Mouse (Mus musculus) CH12F3 (cell line): ENCODE data around the gene Gm9817.
"Not testable (repeated sequence)": the region's sequence is repeated elsewhere in the genome, so short reads cannot be mapped to it uniquely, and the experiment has no call there.

Experiments
- in situ Hi-C: fragments of 300-500 bp; cut with MboI; formaldehyde crosslinking; loops from 2 replicates; pipeline ENCODE4 v1.14.3; 2020; ENCODE audit warnings: low sequenced_read_pairs

Gene Gm9817

GRCm38 (mm10) chr13:45078392-45078791 lies at the start of gene Gm9817:
Gene Gm9817 (plus strand): TSS chr13:45078692.
- in situ Hi-C loops = not testable (repeated sequence)

DNA sequence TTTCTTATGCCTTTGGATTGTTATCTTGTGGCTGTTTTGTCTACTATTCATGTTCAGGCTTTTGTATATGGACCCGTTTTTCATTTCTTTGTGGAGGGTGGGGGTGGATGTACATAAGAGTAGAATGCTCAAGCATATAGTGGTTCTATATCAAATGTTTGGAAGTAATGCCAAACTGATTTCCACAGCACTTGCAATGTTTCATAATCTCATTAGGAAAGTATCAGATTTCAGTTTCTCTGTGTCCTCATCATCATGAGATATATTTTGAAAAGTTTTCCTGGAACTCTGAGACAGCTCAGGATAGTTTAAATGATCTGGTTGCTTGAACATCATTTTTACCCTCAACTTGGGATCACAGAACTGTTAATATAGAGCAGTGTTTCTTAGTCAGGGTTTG lies 48.7 kb upstream of the Gm9817 start:
- in situ Hi-C loops = loop anchor here (5.0 kb wide), 1 partner anchor 453 kb away; no protein-coding TSS in a partner anchor

DNA sequence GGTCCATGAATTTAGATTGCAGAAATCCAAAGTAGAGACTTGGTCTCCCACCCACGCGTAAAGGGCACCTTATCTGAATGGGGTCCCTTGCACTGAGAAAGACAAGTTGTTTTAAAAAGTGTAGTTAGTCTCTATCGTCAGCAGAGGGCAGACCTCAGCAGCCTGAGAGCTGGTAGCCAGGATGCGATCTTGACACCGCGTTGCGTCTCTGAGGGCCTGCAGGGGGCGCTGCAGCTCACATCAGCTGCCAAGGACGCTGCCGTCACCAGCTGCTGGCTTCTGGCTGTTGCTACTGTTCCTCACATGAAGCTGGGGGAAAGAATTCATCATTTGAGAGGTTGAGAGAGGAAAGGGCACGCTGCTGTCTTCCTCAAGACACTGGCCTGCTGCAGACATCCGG lies 47.7 kb upstream of the Gm9817 start:
- in situ Hi-C loops = loop anchor here (5.0 kb wide), 1 partner anchor 451 kb away; no protein-coding TSS in a partner anchor

DNA sequence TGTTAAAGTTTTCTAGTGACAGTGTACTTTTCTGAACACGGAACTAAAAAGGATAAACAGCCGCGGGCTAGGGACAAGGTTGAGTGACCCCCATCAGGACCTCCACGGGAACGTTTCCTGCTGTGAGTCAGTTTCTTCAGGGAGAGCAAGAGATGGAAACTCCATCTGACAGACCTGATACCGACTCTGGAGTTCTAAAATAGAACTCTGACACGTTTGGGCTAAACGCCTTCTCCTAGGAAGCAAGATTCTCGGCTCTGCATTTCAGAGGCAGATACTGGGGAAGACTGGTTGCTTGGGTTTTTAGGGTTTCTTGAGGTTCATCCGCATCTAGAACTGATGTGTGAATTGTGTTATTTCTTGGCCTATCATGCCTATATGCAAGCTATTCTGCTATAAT lies 47.2 kb upstream of the Gm9817 start:
- in situ Hi-C loops = loop anchor here (5.0 kb wide), 1 partner anchor 451 kb away; no protein-coding TSS in a partner anchor

DNA sequence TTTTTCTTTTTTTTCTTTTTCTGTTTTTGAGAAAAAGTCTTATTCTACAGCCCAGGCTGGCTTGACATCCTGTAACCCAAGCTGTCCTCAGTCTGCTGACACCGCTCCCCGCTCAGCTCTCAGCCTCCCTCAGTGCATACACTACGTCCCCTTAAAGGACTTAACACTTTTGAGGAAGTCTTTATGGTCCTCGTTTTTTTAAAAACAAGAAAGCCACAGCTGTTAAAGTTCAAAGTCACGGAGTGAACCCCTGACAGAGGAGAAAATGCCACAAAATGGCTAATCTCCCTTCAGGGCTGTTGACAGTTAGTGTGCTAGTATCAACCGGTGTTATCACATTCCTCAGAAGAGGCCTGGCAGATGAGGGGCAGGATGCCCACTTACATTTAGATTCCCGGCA lies 46.7 kb upstream of the Gm9817 start:
- in situ Hi-C loops = loop anchor here (5.0 kb wide), 1 partner anchor 451 kb away; no protein-coding TSS in a partner anchor

GRCm38 (mm10) chr13:45032484-45032883 lies 46.0 kb upstream of the Gm9817 start:
- in situ Hi-C loops = loop anchor here (5.0 kb wide), 1 partner anchor 450 kb away; no protein-coding TSS in a partner anchor

GRCm38 (mm10) chr13:45033360-45033759 lies 45.1 kb upstream of the Gm9817 start:
- in situ Hi-C loops = loop anchor here (5.0 kb wide), 1 partner anchor 449 kb away; no protein-coding TSS in a partner anchor

- in situ Hi-C loops = loop anchor here (5.0 kb wide), 1 partner anchor 448 kb away; no protein-coding TSS in a partner anchor
Measured at GRCm38 (mm10) chr13:45034759-45035158, 43.7 kb upstream of the Gm9817 start.

DNA sequence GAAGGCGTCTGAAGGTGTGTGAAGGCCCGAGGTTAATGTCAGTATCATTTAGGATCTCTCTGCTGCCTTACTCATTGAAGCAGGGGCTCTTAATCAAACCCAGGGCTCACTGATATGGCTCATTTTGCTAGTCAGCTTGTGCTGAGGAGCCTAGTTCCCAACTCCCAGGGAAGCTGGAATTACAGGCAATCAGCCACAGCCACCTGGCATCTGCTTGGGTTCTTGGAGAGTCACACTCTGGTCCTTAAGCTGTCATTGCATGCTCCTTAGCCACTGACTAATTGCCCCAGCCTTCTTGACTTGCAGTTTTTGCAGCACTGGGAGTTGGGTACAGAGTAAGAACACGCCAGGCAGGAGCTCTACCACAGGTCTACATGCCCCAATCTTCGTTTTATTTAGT lies 42.1 kb upstream of the Gm9817 start:
- in situ Hi-C loops = no loop called here

GRCm38 (mm10) chr13:45040195-45040594 lies 38.3 kb upstream of the Gm9817 start:
- in situ Hi-C loops = no loop called here

GRCm38 (mm10) chr13:45040741-45041140 lies 37.8 kb upstream of the Gm9817 start:
- in situ Hi-C loops = no loop called here

- in situ Hi-C loops = no loop called here
Measured at GRCm38 (mm10) chr13:45043466-45043865, 35.0 kb upstream of the Gm9817 start.

- in situ Hi-C loops = no loop called here
Measured at GRCm38 (mm10) chr13:45049261-45050020, 29.1 kb upstream of the Gm9817 start.

DNA sequence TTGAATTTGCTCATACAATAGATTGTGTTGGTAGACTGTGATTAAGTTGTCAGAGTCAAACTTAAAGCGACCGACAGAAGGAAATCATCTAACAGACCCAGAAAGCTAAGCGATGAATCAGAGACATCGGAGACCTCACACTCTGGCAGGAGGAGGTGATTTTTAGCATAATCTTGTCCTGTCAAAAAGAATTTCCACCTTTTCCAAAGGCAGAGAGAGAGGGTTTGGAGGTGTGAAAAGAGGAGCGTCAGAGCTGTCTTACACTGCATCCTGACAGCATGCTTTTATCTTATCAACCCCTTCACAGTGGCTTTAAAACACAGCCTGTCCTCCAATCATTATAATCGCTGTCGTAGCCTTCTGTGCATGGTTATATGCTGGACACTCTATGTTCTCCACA lies 25.7 kb upstream of the Gm9817 start:
- in situ Hi-C loops = no loop called here

DNA sequence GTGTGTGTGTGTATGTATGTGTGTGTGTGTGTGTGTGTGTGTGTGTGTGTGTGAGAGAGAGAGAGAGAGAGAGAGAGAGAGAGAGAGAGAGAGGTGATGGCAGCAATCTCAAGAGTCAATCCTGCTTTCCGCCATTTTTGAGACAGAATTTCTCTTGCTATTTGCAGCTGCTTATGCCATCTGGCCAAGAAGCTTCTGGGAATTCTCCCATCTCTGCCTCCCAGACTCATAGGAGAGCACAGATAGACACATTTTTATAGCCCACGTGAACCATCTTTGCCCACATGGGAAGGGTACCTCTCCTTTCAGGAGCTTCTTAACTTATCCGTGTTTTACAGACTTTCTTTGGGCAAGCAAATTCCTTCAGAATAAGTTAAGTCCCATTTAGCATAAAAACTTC lies 24.6 kb upstream of the Gm9817 start:
- in situ Hi-C loops = no loop called here

DNA sequence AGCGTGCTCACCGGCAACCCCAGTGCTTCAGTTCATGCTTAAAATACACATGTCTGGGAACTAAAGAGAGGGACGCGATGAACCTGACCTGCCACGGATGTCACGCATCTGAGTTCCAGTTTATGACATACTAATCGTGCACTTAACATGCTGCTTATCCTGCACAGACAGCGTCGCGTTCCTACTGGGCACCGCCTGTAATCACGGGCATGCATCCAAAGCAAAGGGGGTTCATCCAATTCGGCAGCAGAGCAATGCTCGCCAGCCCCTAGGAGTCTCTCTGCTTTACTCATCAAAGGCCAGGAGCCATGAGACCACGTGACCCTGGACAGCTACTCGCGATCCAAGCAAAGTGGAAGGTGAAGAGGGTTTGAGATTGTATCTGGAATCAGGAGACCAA lies 19.3 kb upstream of the Gm9817 start:
- in situ Hi-C loops = no loop called here

DNA sequence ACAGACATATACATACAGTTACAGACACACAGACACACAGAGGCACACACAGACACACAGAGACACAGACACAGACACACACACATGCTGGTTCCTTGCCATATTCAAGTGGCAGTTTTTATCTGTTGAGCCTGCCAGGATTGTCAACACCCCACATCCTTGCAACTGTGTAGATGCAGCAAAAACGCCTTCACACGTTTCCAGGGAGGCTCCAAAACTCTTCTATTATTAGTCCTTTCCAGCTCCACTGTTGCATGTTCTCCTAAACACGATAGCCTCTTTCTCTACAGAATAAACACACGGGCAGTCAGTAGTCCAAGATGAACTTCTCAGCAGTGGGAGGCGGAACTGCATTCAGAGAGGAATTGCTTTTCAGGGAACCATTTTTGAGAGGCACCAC lies 15.3 kb upstream of the Gm9817 start:
- in situ Hi-C loops = no loop called here

- in situ Hi-C loops = no loop called here
Measured at GRCm38 (mm10) chr13:45064951-45065350, 13.5 kb upstream of the Gm9817 start.

GRCm38 (mm10) chr13:45070366-45070765 lies 8.1 kb upstream of the Gm9817 start:
- in situ Hi-C loops = no loop called here

GRCm38 (mm10) chr13:45075012-45075411 lies 3.5 kb upstream of the Gm9817 start:
- in situ Hi-C loops = no loop called here

DNA sequence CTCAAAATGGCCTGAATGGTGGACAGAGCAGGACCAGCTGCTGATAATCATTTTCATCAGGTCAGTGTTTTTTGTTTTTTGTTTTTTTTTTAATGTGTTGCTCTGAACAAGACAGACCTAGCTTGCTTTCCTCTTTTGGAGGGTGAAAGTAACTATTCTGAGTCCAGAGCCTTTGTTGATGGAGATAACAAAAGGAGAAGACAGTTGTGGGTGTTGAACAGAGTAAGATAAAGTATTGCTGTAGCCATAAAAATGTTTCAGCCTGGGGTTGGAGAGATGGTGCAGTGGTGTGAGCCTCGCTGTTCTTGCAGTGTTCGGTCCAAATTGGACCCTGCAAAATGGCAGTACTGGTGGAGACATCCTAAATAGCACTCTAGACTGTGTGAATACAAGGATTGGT lies 2.8 kb upstream of the Gm9817 start:
- in situ Hi-C loops = no loop called here

- in situ Hi-C loops = no loop called here
Measured at GRCm38 (mm10) chr13:45080771-45081170, 2.3 kb downstream of the Gm9817 start.
